Mouse (Mus musculus) liver, embryonic 11.5 days (tissue): ENCODE results near the gene Il4ra. TPM values are rescaled to one million over a fixed set of nuclear protein-coding genes. Genes with fewer than 3 reads are reported as not detected.
A peak's percentile ranks its signal among the peaks of the same experiment; 100 is the strongest.

Source experiments
- ATAC-seq: fragments of 200-750 bp; cut with Nextera tagmentation; replicated peaks from 2 replicates; pipeline ENCODE4 v1.8.0; 2017; ENCODE audit warnings: moderate number of reproducible peaks, mild to moderate bottlenecking, moderate TSS enrichment, moderate library complexity; ENCODE audit not compliant: low FRiP score
- DNase-seq: peaks from one replicate; pipeline ENCODE4 v3.0.0-alpha.2; 2017; ENCODE audit warnings: low spot score
- H3K27ac ChIP-seq: fragments of 300-500 bp; sonication (generic); 2 replicates; pipeline ENCODE4 v1.5.1; 2014; ENCODE audit warnings: mild to moderate bottlenecking, low read depth, low read length, control low read depth
- H3K27me3 ChIP-seq: fragments of 300-500 bp; sonication (generic); replicated peaks from 2 replicates; pipeline ENCODE4 v1.6.1; 2014; ENCODE audit warnings: low read length, mixed read lengths; ENCODE audit not compliant: control insufficient read depth, insufficient read depth
- H3K36me3 ChIP-seq: fragments of 300-500 bp; sonication (generic); 2 replicates; pipeline ENCODE4 v1.6.1; 2014; ENCODE audit warnings: mild to moderate bottlenecking, low read length, moderate library complexity, mixed read lengths; ENCODE audit not compliant: control insufficient read depth, insufficient read depth
- H3K4me1 ChIP-seq: fragments of 300-500 bp; sonication (generic); replicated peaks from 2 replicates; pipeline ENCODE4 v1.6.1; 2014; ENCODE audit warnings: low read length, mixed read lengths; ENCODE audit not compliant: control insufficient read depth, insufficient read depth
- H3K4me2 ChIP-seq: fragments of 300-500 bp; sonication (generic); 2 replicates; pipeline ENCODE4 v1.6.1; 2014; ENCODE audit warnings: mild to moderate bottlenecking, control low read depth, moderate library complexity
- H3K4me3 ChIP-seq: fragments of 300-500 bp; sonication (generic); 2 replicates; pipeline ENCODE4 v1.5.1; 2014; ENCODE audit warnings: low read depth, low read length, control low read depth
- H3K9ac ChIP-seq: fragments of 300-500 bp; sonication (generic); 2 replicates; pipeline ENCODE4 v1.6.1; 2014; ENCODE audit warnings: low read depth, low read length, control low read depth
- H3K9me3 ChIP-seq: fragments of 300-500 bp; sonication (generic); 2 replicates; pipeline ENCODE4 v1.6.1; 2016; ENCODE audit warnings: low read length, inconsistent platforms, mixed read lengths; ENCODE audit not compliant: control insufficient read depth
- WGBS: fragments of 180-500 bp; shearing (Covaris S2); extraction: QIAGEN DNeasy Blood & Tissue Kit; methylation state at CpG from one replicate; pipeline ENCODE4 v1.1.7; 2014; 5-methylcytosine and 5-hydroxymethylcytosine counted together
- polyA plus RNA-seq: library from polyadenylated mRNA; unstranded; fragments of >200 nt; fragmentation: Nextera tagmentation; extraction: Ambion mirVana; gene quantifications from 2 replicates; pipeline ENCODE4 v1.2.1, GENCODE M21; 2014

Gene Il4ra
- polyA plus RNA-seq, 1 experiment from 2014 or later, result 5.3 TPM

- H3K9ac ChIP-seq, result no peak overlapping the region
- no peak overlapping the region for H3K4me3 ChIP-seq
- WGBS, result 48% methylated on average over 11 of the region's 11 CpGs
- no peak overlapping the region for H3K27ac ChIP-seq
- no peaks in the 10 kb centered on the region for H3K36me3 ChIP-seq
- no peak overlapping the region for H3K4me2 ChIP-seq
- ATAC-seq (no peak), DNase-seq (no peak)
- H3K9me3 ChIP-seq, result no peaks in the 10 kb centered on the region
- H3K27me3 ChIP-seq, result no peaks in the 10 kb centered on the region
- peaks cover 7% of the 10 kb centered on the region for H3K4me1 ChIP-seq
Observed at GRCm38 (mm10) chr7:125542335-125543050, 9.4 kb upstream of the Il4ra start.

GRCm38 (mm10) chr7:125543497-125543896 lies 8.4 kb upstream of the Il4ra start:
- no peak for ATAC-seq
- 46% methylated on average over 3 of the region's 3 CpGs for WGBS
- Histone ChIP-seq H3K9me3 (no peaks in the 10 kb centered on the region), H3K9ac (no peak overlapping the region), H3K36me3 (no peaks in the 10 kb centered on the region), H3K27ac (no peak overlapping the region), H3K4me1 (peaks cover 7% of the 10 kb centered on the region), H3K27me3 (no peaks in the 10 kb centered on the region), H3K4me3 (no peak overlapping the region), H3K4me2 (no peak overlapping the region)
- DNase-seq, result no peak

GRCm38 (mm10) chr7:125545331-125545730 lies 6.6 kb upstream of the Il4ra start:
- no peak for DNase-seq
- 85% methylated on average over 7 of the region's 7 CpGs for WGBS

GRCm38 (mm10) chr7:125546727-125547126 lies 5.2 kb upstream of the Il4ra start:
- WGBS, result 78% methylated on average over 6 of the region's 6 CpGs
- Histone ChIP-seq H3K4me2 (no peak overlapping the region), H3K4me3 (no peak overlapping the region), H3K4me1 (peaks cover 13% of the 10 kb centered on the region), H3K9ac (no peak overlapping the region), H3K9me3 (no peaks in the 10 kb centered on the region), H3K27ac (no peak overlapping the region), H3K27me3 (no peaks in the 10 kb centered on the region), H3K36me3 (no peaks in the 10 kb centered on the region)
- no peak for DNase-seq
- ATAC-seq, result no peak

More at GRCm38 (mm10) chr7:125545331-125545730, 6.6 kb upstream of the Il4ra start:
- Histone ChIP-seq H3K27me3 (no peaks in the 10 kb centered on the region), H3K27ac (no peak overlapping the region), H3K9me3 (no peaks in the 10 kb centered on the region), H3K4me3 (no peak overlapping the region), H3K36me3 (no peaks in the 10 kb centered on the region), H3K4me2 (no peak overlapping the region), H3K9ac (no peak overlapping the region), H3K4me1 (peaks cover 11% of the 10 kb centered on the region)
- ATAC-seq, result no peak

- DNase-seq (no peak), ATAC-seq (no peak)
- Histone ChIP-seq H3K36me3 (no peaks in the 10 kb centered on the region), H3K9ac (no peak overlapping the region), H3K4me2 (no peak overlapping the region), H3K4me3 (no peak overlapping the region), H3K4me1 (peaks cover 21% of the 10 kb centered on the region), H3K27ac (no peak overlapping the region), H3K27me3 (peaks cover 4% of the 10 kb centered on the region), H3K9me3 (no peaks in the 10 kb centered on the region)
- WGBS, result 82% methylated on average over 8 of the region's 8 CpGs
Observed at GRCm38 (mm10) chr7:125549916-125550315, 2.0 kb upstream of the Il4ra start.

GRCm38 (mm10) chr7:125550881-125551381 lies 989 bp upstream of the Il4ra start:
- Histone ChIP-seq H3K9me3 (no peaks in the 10 kb centered on the region), H3K27ac (no peak overlapping the region), H3K9ac (no peak overlapping the region), H3K4me3 (no peak overlapping the region), H3K4me1 (peaks cover 30% of the 10 kb centered on the region), H3K4me2 (no peak overlapping the region), H3K36me3 (no peaks in the 10 kb centered on the region), H3K27me3 (peaks cover 4% of the 10 kb centered on the region)
- ATAC-seq, result no peak
- peak; percentile 27 for DNase-seq
- WGBS, result 51% methylated on average over 6 of the region's 6 CpGs

- Histone ChIP-seq H3K9me3 (no peaks in the 10 kb centered on the region), H3K27ac (no peak overlapping the region), H3K36me3 (no peaks in the 10 kb centered on the region), H3K4me1 (peaks cover 40% of the 10 kb centered on the region), H3K9ac (peak overlapping the region; percentile 69), H3K4me3 (peak overlapping the region; percentile 64), H3K27me3 (peaks cover 4% of the 10 kb centered on the region), H3K4me2 (peak overlapping the region; percentile 86)
- DNase-seq (no peak), ATAC-seq (no peak)
- WGBS, result 67% methylated on average over 11 of the region's 11 CpGs
Observed at GRCm38 (mm10) chr7:125552851-125553555, 1.1 kb downstream of the Il4ra start.

GRCm38 (mm10) chr7:125553653-125554428 lies 1.9 kb downstream of the Il4ra start:
- no peak for DNase-seq
- WGBS, result 78% methylated on average over 13 of the region's 13 CpGs
- H3K4me3 ChIP-seq, result no peak overlapping the region
- H3K27me3 ChIP-seq, result peaks cover 4% of the 10 kb centered on the region
- H3K9me3 ChIP-seq, result no peaks in the 10 kb centered on the region
- H3K36me3 ChIP-seq, result no peaks in the 10 kb centered on the region
- H3K4me1 ChIP-seq, result peaks cover 40% of the 10 kb centered on the region
- H3K27ac ChIP-seq, result no peak overlapping the region
- no peak overlapping the region; the same call in 1 of the 2 replicates for H3K9ac ChIP-seq
- peak overlapping the region; percentile 86 for H3K4me2 ChIP-seq
- no peak for ATAC-seq
